Mouse (Mus musculus): ENCODE results near the gene Sema4f.

The Sema4f gene

GRCm38 (mm10) chr6:82913336-82914247, 26.0 kb downstream of the Sema4f start:
- DNase-seq, result peak; percentile 51

DNA sequence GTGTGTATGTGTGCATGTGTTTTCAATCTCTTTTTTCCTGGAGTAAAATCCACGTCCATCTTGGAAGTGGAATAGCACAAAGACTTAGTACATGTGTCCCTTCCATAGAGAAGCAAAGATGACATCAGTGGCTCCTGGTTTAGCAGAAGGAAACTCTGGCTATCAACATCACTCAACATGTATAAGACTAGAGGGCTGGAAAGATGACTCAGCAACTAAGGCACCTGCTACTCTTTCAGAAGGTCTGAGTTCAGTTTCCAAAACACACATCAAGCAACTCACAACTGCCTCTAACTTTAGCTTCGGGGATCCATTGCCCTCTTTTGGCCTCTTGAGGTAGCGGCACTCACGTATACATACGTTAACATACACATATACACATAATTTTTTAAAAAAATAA, 28.3 kb downstream of the Sema4f start:
- DNase-seq, result no peak

- peak; percentile 59 for DNase-seq
These were observed 30.3 kb downstream of the Sema4f start for GRCm38 (mm10) chr6:82909136-82909855.

- DNase-seq, result no peak
These were observed 31.5 kb downstream of the Sema4f start for GRCm38 (mm10) chr6:82908034-82908433.

DNA sequence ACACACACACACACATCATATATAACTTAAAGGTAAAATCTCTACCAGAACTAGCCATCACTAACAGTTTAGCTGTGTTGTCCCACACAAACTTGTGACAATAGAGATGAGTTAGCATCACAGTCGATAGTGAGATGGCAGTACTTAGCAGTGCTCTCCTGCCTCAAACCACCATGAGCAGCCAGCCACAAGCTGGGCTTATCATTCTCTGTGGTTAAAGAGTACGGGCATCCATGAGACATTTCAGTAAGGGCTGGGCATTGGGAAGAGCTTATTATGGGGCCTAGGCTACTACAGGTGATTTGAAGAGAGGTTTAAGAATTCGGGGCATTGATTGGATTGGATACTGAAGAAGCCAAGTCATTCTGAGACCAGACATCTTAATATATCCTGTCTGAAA, 32.6 kb downstream of the Sema4f start:
- no peak for DNase-seq

- DNase-seq, result no peak
These were observed 37.0 kb downstream of the Sema4f start for GRCm38 (mm10) chr6:82902559-82902958.

DNA sequence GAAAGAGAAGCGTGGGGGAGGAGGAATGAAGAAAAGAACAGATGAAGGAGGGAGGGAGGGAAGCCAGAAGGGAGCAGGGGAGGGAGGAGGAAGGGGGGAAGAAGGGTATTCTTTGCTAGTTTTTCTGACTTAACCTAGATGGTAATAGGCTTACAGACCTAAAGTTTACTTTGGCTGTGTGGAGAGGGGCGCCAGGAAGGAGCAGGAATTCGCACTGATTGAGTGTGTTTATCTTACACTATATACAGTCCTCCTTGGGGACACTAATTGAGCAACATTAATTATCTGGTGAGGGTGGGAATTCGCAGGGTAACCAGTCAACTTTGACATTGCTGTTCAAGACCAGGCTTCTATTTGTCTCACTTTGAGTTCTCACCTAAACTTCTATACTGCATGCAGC, 40.8 kb downstream of the Sema4f start:
- DNase-seq, result no peak

DNA sequence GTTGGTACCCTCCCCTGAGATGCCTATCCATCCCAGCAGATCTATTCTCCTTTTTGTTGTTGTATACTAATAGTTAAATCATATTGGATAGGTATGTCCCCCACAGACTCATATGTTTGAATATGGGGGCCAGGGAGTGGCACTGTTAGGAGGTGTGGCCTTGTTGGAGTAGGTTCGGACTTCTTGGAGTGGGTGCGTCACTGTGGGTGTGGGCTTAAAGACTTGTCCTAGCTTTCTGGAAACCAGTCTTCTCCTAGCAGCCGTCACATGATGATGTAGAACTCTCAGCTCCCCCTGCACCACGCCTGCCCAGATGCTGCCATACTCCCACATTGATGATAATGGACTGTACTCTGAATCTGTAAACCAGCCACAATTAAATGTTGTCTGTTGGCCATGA, 41.3 kb downstream of the Sema4f start:
- DNase-seq, result no peak

- no peak for DNase-seq
These were observed 42.3 kb downstream of the Sema4f start for GRCm38 (mm10) chr6:82897311-82897710.

DNA sequence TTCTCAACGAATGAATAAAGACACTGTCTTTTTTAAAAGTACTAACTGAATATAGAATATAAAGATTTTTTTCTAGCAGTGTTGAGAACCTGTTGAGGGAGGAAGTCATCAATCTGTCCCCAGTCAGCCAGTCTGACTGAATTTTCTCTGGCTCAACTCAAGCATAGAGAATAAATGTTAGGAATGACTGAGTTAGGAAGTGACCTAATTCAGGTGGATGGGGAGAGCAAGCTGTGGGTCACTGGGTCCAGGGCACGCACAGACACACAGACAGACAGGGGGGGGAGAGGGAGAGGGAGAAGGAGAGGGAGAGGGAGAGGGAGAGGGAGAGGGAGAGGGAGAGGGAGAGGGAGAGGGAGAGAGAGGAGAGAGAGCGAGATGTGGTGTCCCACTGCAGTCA, 46.2 kb downstream of the Sema4f start:
- no peak for DNase-seq

- no peak for DNase-seq
These were observed 47.0 kb downstream of the Sema4f start for GRCm38 (mm10) chr6:82892540-82892939.

DNA sequence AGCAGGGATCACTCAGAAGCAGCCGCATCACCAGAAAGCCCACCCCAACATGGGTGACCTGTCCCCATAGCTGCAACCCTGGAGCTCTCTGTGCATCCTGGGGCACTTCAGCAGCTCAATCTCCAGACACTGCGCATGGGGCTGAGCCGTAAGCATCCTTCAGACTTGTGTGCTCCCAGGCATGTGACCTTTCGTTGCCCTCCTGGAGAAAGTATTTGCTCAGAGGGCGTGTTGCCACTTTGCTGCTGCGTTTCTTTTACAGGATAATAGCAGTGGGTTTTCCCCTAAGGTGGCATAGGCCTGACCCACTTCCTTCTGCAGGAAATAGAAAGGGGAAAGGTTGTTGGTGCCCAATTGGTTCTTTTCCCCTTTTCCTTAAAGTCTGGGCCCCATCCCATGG, 48.1 kb downstream of the Sema4f start:
- DNase-seq, result no peak

GRCm38 (mm10) chr6:82886330-82886729, 53.2 kb downstream of the Sema4f start:
- peak; percentile 25 for DNase-seq

- no peak for DNase-seq
These were observed 53.7 kb downstream of the Sema4f start for GRCm38 (mm10) chr6:82885909-82886308.

DNA sequence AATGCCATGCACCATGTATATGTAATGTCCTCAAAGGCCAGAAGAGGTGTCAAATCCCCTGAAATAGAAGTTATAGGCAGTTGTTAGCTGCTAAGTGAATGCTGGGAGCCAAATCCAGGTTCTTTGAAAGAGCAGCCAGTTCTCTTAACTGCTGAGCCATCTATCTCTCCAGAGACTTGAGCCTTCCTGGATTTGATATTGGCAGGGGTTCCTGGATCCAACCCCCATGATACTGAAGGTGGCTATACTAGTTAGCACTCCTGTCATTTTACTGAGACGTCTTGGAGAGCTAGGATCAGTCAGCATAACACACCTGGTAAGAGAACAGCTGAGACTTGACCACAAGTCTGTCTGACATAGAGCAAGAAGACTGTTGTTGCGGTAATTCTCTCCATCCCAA, 54.1 kb downstream of the Sema4f start:
- DNase-seq, result no peak

GRCm38 (mm10) chr6:82884570-82884969, 55.0 kb downstream of the Sema4f start:
- no peak for DNase-seq

DNA sequence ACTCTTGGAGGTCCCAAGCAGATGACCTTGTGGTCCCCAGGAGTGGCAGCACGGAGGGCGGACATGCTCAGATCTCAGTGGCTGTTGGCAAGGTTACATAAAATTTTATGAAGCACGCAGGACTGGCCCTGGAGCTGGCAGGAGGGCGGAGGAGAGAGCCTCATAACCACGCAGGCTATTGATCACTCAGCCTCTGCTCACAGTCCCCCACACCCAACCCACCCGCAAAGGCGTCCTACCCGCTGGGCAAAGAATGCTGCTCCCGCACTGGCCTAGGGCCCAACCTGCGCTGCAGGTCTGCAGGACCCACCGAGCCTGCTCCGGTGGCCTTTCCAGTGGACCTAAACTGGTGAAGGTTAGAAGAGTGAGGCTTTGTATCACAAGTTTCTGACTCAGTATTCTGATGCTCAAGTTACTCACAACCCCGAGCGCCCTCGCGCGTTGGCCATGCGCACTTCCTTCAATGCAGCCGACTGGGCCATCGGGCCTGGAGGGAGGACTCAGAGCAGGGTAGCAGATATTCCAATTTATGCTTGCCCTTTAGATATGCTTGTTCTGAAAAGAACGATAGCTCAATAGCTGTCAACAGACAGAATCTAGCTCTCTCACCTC, 58.0 kb downstream of the Sema4f start:
- DNase-seq, result peak; percentile 11

DNA sequence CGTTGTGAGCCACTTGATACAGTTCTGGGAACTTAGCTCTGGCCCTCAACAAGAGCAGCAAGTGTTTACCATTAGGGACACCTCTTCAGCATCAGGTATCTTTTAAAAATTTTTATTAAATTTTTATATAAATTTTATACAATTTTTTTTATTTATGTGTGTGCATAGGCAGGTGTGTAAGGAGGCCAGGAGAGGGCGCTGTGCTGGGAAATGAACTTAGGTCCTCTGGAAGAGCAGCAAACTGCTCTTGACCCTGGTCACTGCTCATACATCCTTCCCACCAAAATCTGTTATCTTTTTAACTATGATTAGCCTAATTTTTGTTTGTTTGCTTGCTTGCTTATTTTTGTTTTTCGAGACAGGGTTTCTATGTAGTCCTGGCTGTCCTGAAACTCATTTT, 58.8 kb downstream of the Sema4f start:
- DNase-seq, result no peak

DNA sequence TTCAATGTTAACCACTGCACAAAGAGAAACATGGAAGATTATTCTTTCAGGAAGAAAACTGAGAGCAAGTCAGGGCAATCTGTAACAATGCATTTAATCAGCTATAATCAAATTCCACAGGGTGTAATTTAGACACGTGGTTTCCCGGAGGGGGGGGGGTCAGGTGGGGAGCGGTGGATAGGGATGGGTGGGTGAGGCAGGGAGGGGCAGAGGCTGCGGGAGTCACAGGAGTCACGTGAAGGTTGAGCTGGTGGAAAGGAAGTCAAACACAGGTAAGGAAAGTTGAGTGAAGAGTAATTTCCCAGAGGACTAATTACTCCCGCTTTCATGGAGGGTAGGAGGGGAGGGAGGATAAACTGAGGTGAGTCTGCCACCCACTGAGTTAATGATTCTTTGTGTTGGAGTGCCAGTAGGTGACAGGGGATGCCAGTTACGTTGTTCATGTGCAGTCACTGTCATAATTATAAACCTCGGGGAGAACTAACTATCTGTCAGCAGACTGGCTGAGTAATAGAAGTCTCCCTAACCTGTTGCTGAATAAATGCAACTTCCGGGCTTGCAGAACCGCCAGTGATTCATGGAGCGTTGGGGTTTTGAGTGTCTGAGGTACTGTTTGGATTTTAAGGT, 60.0 kb downstream of the Sema4f start:
- DNase-seq, result no peak

- no peak for DNase-seq
These were observed 64.0 kb downstream of the Sema4f start for GRCm38 (mm10) chr6:82875509-82875935.

DNA sequence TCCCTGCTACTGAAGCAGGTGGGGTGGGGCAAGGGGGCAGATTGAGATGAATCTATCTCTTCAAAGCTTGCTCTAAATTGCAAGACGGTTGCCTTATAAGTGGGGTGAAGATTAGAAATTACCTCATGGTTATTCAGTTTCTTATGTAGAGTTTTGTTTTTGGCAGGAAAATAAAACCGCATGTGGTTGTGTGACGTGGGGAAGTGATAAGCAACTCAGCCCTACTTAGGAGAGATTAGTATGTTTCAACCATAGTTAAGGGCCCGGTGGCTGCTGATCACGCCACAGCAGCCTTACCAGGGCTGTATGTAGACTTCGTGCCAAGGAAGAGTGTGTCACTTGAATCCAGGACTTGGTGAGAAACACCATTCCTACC, 67.2 kb downstream of the Sema4f start:
- DNase-seq, result no peak

- DNase-seq, result no peak
These were observed 67.8 kb downstream of the Sema4f start for GRCm38 (mm10) chr6:82871632-82872331.

- no peak for DNase-seq
These were observed 71.1 kb downstream of the Sema4f start for GRCm38 (mm10) chr6:82868476-82868875.
